Mouse (Mus musculus) liver, embryonic 11.5 days (tissue): Measurements from ENCODE around the gene Tagln2. TPM values are rescaled to one million over a fixed set of nuclear protein-coding genes. Genes with fewer than 3 reads are reported as not detected.

Source experiments
- ATAC-seq: fragments of 200-750 bp; cut with Nextera tagmentation; replicated peaks from 2 replicates; pipeline ENCODE4 v1.8.0; 2017; ENCODE audit warnings: moderate number of reproducible peaks, mild to moderate bottlenecking, moderate TSS enrichment, moderate library complexity; ENCODE audit not compliant: low FRiP score
- DNase-seq: peaks from one replicate; pipeline ENCODE4 v3.0.0-alpha.2; 2017; ENCODE audit warnings: low spot score
- H3K27ac ChIP-seq: fragments of 300-500 bp; sonication (generic); 2 replicates; pipeline ENCODE4 v1.5.1; 2014; ENCODE audit warnings: mild to moderate bottlenecking, low read depth, low read length, control low read depth
- H3K27me3 ChIP-seq: fragments of 300-500 bp; sonication (generic); replicated peaks from 2 replicates; pipeline ENCODE4 v1.6.1; 2014; ENCODE audit warnings: low read length, mixed read lengths; ENCODE audit not compliant: control insufficient read depth, insufficient read depth
- H3K36me3 ChIP-seq: fragments of 300-500 bp; sonication (generic); 2 replicates; pipeline ENCODE4 v1.6.1; 2014; ENCODE audit warnings: mild to moderate bottlenecking, low read length, moderate library complexity, mixed read lengths; ENCODE audit not compliant: control insufficient read depth, insufficient read depth
- H3K4me1 ChIP-seq: fragments of 300-500 bp; sonication (generic); replicated peaks from 2 replicates; pipeline ENCODE4 v1.6.1; 2014; ENCODE audit warnings: low read length, mixed read lengths; ENCODE audit not compliant: control insufficient read depth, insufficient read depth
- H3K4me2 ChIP-seq: fragments of 300-500 bp; sonication (generic); 2 replicates; pipeline ENCODE4 v1.6.1; 2014; ENCODE audit warnings: mild to moderate bottlenecking, control low read depth, moderate library complexity
- H3K4me3 ChIP-seq: fragments of 300-500 bp; sonication (generic); 2 replicates; pipeline ENCODE4 v1.5.1; 2014; ENCODE audit warnings: low read depth, low read length, control low read depth
- H3K9ac ChIP-seq: fragments of 300-500 bp; sonication (generic); 2 replicates; pipeline ENCODE4 v1.6.1; 2014; ENCODE audit warnings: low read depth, low read length, control low read depth
- H3K9me3 ChIP-seq: fragments of 300-500 bp; sonication (generic); 2 replicates; pipeline ENCODE4 v1.6.1; 2016; ENCODE audit warnings: low read length, inconsistent platforms, mixed read lengths; ENCODE audit not compliant: control insufficient read depth
- WGBS: fragments of 180-500 bp; shearing (Covaris S2); extraction: QIAGEN DNeasy Blood & Tissue Kit; methylation state at CpG from one replicate; pipeline ENCODE4 v1.1.7; 2014; 5-methylcytosine and 5-hydroxymethylcytosine counted together
- polyA plus RNA-seq: library from polyadenylated mRNA; unstranded; fragments of >200 nt; fragmentation: Nextera tagmentation; extraction: Ambion mirVana; gene quantifications from 2 replicates; pipeline ENCODE4 v1.2.1, GENCODE M21; 2014

Tagln2 gene
- polyA plus RNA-seq, 1 experiment from 2014 or later: 257 TPM

GRCm38 (mm10) chr1:172532551-172532950 lies 32.7 kb downstream of the Tagln2 start:
- 2% methylated on average over 13 of the region's 13 CpGs for WGBS
- H3K4me2 ChIP-seq: peak overlapping the region; percentile 47

DNA sequence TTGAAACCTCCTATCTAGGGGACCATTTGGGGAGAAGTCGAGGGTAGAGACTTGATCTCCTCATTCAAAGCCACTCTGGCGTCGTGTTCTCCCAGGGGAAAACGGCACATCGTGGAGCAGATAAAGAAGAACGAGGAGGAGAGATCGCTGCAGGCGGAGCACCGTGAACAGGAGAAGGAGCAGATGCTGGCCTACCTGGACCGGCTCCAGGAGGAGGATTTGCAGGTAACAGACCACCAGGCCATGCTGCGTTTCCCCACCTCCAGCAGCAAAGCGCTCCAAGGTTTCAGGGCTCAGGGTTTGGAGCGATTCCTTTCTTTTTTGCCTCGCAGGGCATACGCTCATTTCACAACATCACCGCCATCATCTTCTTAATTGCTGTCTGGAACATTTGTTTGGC lies 35.3 kb downstream of the Tagln2 start:
- no peak overlapping the region for H3K4me3 ChIP-seq
- H3K36me3 ChIP-seq: no peaks in the 10 kb centered on the region
- no peak overlapping the region for H3K4me2 ChIP-seq
- ATAC-seq (no peak), DNase-seq (no peak)
- H3K9me3 ChIP-seq: no peaks in the 10 kb centered on the region
- peaks cover 41% of the 10 kb centered on the region for H3K27me3 ChIP-seq
- 75% methylated on average over 16 of the region's 16 CpGs for WGBS
- H3K27ac ChIP-seq: no peak overlapping the region
- no peaks in the 10 kb centered on the region; the same call in none of the 2 replicates for H3K4me1 ChIP-seq
- no peak overlapping the region for H3K9ac ChIP-seq

More at GRCm38 (mm10) chr1:172532551-172532950, 32.7 kb downstream of the Tagln2 start:
- no peaks in the 10 kb centered on the region for H3K36me3 ChIP-seq
- H3K27me3 ChIP-seq: peaks cover 40% of the 10 kb centered on the region
- DNase-seq: no peak
- H3K9ac ChIP-seq: no peak overlapping the region
- H3K4me3 ChIP-seq: peak overlapping the region; percentile 27; the same call in 1 of the 2 replicates
- no peak overlapping the region for H3K27ac ChIP-seq
- no peaks in the 10 kb centered on the region for H3K9me3 ChIP-seq
- no peaks in the 10 kb centered on the region; the same call in none of the 2 replicates for H3K4me1 ChIP-seq
- no peak for ATAC-seq

- 60% methylated on average over 6 of the region's 6 CpGs for WGBS
- H3K27ac ChIP-seq: no peak overlapping the region
- DNase-seq: no peak
Observed at GRCm38 (mm10) chr1:172539827-172540226, 40.0 kb downstream of the Tagln2 start.

GRCm38 (mm10) chr1:172540283-172540820 lies 40.5 kb downstream of the Tagln2 start:
- Histone ChIP-seq H3K27me3 (peaks cover 11% of the 10 kb centered on the region), H3K9me3 (no peaks in the 10 kb centered on the region), H3K4me3 (no peak overlapping the region), H3K27ac (no peak overlapping the region), H3K9ac (no peak overlapping the region), H3K4me1 (no peaks in the 10 kb centered on the region), H3K4me2 (no peak overlapping the region), H3K36me3 (no peaks in the 10 kb centered on the region)
- ATAC-seq: no peak
- 58% methylated on average over 11 of the region's 11 CpGs for WGBS
- no peak for DNase-seq

More at GRCm38 (mm10) chr1:172539827-172540226, 40.0 kb downstream of the Tagln2 start:
- no peak overlapping the region for H3K4me3 ChIP-seq
- peaks cover 11% of the 10 kb centered on the region for H3K27me3 ChIP-seq
- H3K4me1 ChIP-seq: no peaks in the 10 kb centered on the region
- no peak overlapping the region for H3K4me2 ChIP-seq
- no peaks in the 10 kb centered on the region for H3K36me3 ChIP-seq
- no peak for ATAC-seq
- no peak overlapping the region for H3K9ac ChIP-seq
- H3K9me3 ChIP-seq: no peaks in the 10 kb centered on the region

- no peak overlapping the region for H3K4me2 ChIP-seq
- 72% methylated on average over 4 of the region's 4 CpGs for WGBS
- no peak for ATAC-seq
Observed at GRCm38 (mm10) chr1:172546062-172546461, 46.2 kb downstream of the Tagln2 start.

GRCm38 (mm10) chr1:172548501-172548900 lies 48.7 kb downstream of the Tagln2 start:
- ATAC-seq (0 out of 2 replicates have a peak, but pooled peaks have one; percentile 7), DNase-seq (no peak)

More at GRCm38 (mm10) chr1:172546062-172546461, 46.2 kb downstream of the Tagln2 start:
- H3K27me3 ChIP-seq: peaks cover 7% of the 10 kb centered on the region; the same call in 1 of the 2 replicates
- no peaks in the 10 kb centered on the region for H3K36me3 ChIP-seq
- 0 out of 2 replicates have a peak, but pooled peaks cover 6% of the 10 kb centered on the region for H3K4me1 ChIP-seq
- no peak overlapping the region for H3K9ac ChIP-seq
- H3K4me3 ChIP-seq: no peak overlapping the region
- no peak overlapping the region for H3K27ac ChIP-seq
- DNase-seq: no peak
- H3K9me3 ChIP-seq: no peaks in the 10 kb centered on the region

GRCm38 (mm10) chr1:172549314-172549713 lies 49.5 kb downstream of the Tagln2 start:
- H3K4me3 ChIP-seq: no peak overlapping the region
- DNase-seq (no peak), ATAC-seq (no peak)
- 0 out of 2 replicates have a peak, but pooled peaks cover 6% of the 10 kb centered on the region for H3K4me1 ChIP-seq
- H3K27ac ChIP-seq: no peak overlapping the region
- WGBS: 14% methylated on average over 2 of the region's 2 CpGs
- H3K36me3 ChIP-seq: no peaks in the 10 kb centered on the region
- H3K9me3 ChIP-seq: no peaks in the 10 kb centered on the region
- peaks cover 4% of the 10 kb centered on the region; the same call in 1 of the 2 replicates for H3K27me3 ChIP-seq
- H3K4me2 ChIP-seq: peak overlapping the region; percentile 64
- no peak overlapping the region for H3K9ac ChIP-seq

More at GRCm38 (mm10) chr1:172548501-172548900, 48.7 kb downstream of the Tagln2 start:
- H3K9me3 ChIP-seq: no peaks in the 10 kb centered on the region
- no peaks in the 10 kb centered on the region for H3K36me3 ChIP-seq
- H3K4me1 ChIP-seq: 0 out of 2 replicates have a peak, but pooled peaks cover 6% of the 10 kb centered on the region
- H3K9ac ChIP-seq: no peak overlapping the region
- H3K27me3 ChIP-seq: peaks cover 4% of the 10 kb centered on the region; the same call in 1 of the 2 replicates
- H3K4me2 ChIP-seq: peak overlapping the region; percentile 22; the same call in 1 of the 2 replicates
- no peak overlapping the region for H3K4me3 ChIP-seq
- 26% methylated on average over 7 of the region's 7 CpGs for WGBS
- H3K27ac ChIP-seq: no peak overlapping the region

DNA sequence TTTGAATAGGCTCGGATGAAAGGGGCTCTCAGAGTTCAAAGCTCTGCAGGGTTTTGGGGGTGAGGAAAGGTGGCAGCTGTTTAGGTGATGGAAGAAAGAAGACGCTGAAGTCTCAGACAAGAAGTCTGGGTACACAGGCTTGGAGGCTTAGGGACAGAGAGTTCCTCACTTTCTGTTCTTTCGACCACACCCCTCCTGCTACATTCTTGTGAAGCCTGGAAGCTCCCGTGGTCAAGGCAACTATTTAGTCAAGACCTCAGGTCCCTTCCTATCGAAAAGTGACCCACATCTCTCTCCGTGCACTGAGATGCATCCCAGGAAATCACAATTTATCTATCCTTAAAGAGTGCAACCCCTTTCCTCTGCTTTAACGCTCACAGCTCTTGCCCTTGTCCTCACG lies 49.9 kb downstream of the Tagln2 start:
- Histone ChIP-seq H3K9ac (no peak overlapping the region), H3K27ac (no peak overlapping the region), H3K27me3 (peaks cover 4% of the 10 kb centered on the region; the same call in 1 of the 2 replicates), H3K36me3 (no peaks in the 10 kb centered on the region), H3K4me3 (peak overlapping the region; percentile 41), H3K4me2 (peak overlapping the region; percentile 64), H3K9me3 (no peaks in the 10 kb centered on the region), H3K4me1 (0 out of 2 replicates have a peak, but pooled peaks cover 6% of the 10 kb centered on the region)
- no peak for ATAC-seq
- no peak for DNase-seq
- WGBS: 5% methylated on average over 8 of the region's 8 CpGs

DNA sequence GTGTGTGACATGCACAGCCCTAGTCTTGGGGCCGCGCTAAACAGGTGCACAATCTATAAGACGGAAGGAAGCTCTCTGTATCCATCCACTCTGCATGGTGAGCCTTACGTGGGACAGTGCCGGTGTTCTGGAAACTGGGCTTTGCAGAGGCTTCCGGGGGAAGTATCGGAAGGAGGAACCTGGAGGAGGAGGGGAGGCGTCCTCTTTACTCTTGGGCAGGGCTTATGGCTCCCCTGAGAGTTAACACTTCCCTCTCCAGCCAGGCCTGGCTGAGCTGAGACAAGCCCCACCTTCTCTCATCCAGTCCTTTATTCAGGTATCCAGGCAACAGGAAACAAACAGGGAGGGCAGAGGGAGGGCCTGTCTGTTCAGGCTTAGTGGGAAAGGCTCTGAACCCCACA lies 50.7 kb downstream of the Tagln2 start:
- Histone ChIP-seq H3K9me3 (no peaks in the 10 kb centered on the region), H3K27ac (no peak overlapping the region), H3K27me3 (peaks cover 6% of the 10 kb centered on the region; the same call in 1 of the 2 replicates), H3K4me2 (peak overlapping the region; percentile 64), H3K9ac (no peak overlapping the region; the same call in 1 of the 2 replicates), H3K4me1 (0 out of 2 replicates have a peak, but pooled peaks cover 6% of the 10 kb centered on the region), H3K4me3 (peak overlapping the region; percentile 41), H3K36me3 (no peaks in the 10 kb centered on the region)
- WGBS: 0% methylated on average over 8 of the region's 8 CpGs
- peak; percentile 51 for DNase-seq
- ATAC-seq: peak; percentile 65
